In the genomic region with DNA sequence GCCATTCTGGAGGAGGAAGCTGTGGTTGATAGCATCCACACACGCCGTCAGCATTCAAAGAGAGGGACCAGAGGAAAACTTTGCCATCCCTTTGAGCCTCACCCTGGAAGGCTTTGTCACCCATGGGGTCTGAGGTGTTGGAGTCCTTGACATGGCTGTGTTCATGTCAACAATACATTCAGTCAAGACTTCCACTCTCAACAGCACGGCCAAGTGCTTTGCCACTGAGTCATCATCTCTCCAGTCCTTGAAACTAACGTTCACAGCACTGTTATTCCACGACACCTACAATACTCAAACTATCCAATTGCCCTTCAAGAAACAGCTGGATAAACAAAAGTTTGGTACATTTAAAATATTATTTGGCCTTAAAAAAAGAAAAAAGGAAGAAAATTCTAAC, we compare ENCODE assay signal across 33 mouse cellular contexts. TPM values are rescaled to one million over a fixed set of nuclear protein-coding genes. Genes with fewer than 3 reads are reported as not detected.
"Had no signal": no experiment of that assay in that cellular context is flagged by ENCODE, and none has a peak within 500 bp of the region (broad histone marks: within the 10 kb centered on the region; RNA-seq: fewer than 3 reads in every experiment).

No protein-coding gene starts in this region.

- H3K9ac ChIP-seq: heart, embryonic 13.5 days; heart, embryonic 15.5 days; hindbrain, embryonic 12.5 days; hindbrain, embryonic 14.5 days; intestine, embryonic 15.5 days; limb, embryonic 12.5 days had no signal

- H3K4me2 ChIP-seq: heart, embryonic 11.5 days; heart, embryonic 13.5 days; heart, embryonic 15.5 days; hindbrain, embryonic 12.5 days; hindbrain, embryonic 14.5 days; intestine, embryonic 15.5 days; limb, embryonic 12.5 days; liver, embryonic 11.5 days had no signal

- H3K27ac ChIP-seq: heart, adult 2 months; heart, embryonic 13.5 days; heart, embryonic 15.5 days; hindbrain, embryonic 10.5 days; hindbrain, embryonic 12.5 days; hindbrain, embryonic 14.5 days; intestine, embryonic 15.5 days; layer of hippocampus, adult 2 months; left cerebral cortex, adult 2 months; limb, embryonic 10.5 days; limb, embryonic 12.5 days had no signal

- H3K4me3 ChIP-seq: heart, adult 2 months; heart, embryonic 13.5 days; heart, embryonic 15.5 days; hindbrain, embryonic 10.5 days; hindbrain, embryonic 12.5 days; intestine, embryonic 15.5 days; layer of hippocampus, adult 2 months; left cerebral cortex, adult 2 months; limb, embryonic 10.5 days; limb, embryonic 12.5 days had no signal

- DNase-seq: gastrocnemius, postnatal 14 days; gastrocnemius, postnatal 36 days; heart, adult 11 months; heart, adult 2 months; heart, postnatal 14 days; heart, postnatal 4 days; kidney, adult 18-20 months; kidney, adult 8-10 months; kidney, postnatal 10 days; kidney, postnatal 25 days; kidney, postnatal 4 days; liver had no signal

- H3K27me3 ChIP-seq: heart, embryonic 15.5 days; hindbrain, embryonic 12.5 days; intestine, embryonic 15.5 days; limb, embryonic 12.5 days had no signal

- H3K9me3 ChIP-seq: heart, embryonic 13.5 days; heart, embryonic 15.5 days; hindbrain, embryonic 10.5 days; hindbrain, embryonic 12.5 days; intestine, embryonic 15.5 days; limb, embryonic 10.5 days; limb, embryonic 12.5 days had no signal

- ATAC-seq: hindbrain, embryonic 16.5 days; inflammation-experienced regulatory T-cells, adult 6 months had no signal

RNA-seq across cellular contexts. Expression of a gene that starts 46.1 kb away (rescaled TPM):
- total RNA-seq: gastrocnemius, adult 18-20 months; gastrocnemius, adult 8-10 months; gastrocnemius, postnatal 14 days; gastrocnemius, postnatal 36 days; heart, adult 2 months; heart, postnatal 14 days; heart, postnatal 4 days; layer of hippocampus, adult 2 months; layer of hippocampus, postnatal 10 days; layer of hippocampus, postnatal 25 days; left cerebral cortex, adult 2 months; left cerebral cortex, postnatal 14 days; left cerebral cortex, postnatal 36 days had no signal
- polyA plus RNA-seq: heart, postnatal 0 days had no signal
